Mouse (Mus musculus): ENCODE results near the gene Nudt9. TPM values are rescaled to one million over a fixed set of nuclear protein-coding genes. Genes with fewer than 3 reads are reported as not detected.
"Not testable (repeated sequence)": the region's sequence is repeated elsewhere in the genome, so short reads cannot be mapped to it uniquely, and the experiment has no call there.

The Nudt9 gene
- polyA plus RNA-seq, 1 experiment from 2014 or later, result 65.7 TPM

DNA sequence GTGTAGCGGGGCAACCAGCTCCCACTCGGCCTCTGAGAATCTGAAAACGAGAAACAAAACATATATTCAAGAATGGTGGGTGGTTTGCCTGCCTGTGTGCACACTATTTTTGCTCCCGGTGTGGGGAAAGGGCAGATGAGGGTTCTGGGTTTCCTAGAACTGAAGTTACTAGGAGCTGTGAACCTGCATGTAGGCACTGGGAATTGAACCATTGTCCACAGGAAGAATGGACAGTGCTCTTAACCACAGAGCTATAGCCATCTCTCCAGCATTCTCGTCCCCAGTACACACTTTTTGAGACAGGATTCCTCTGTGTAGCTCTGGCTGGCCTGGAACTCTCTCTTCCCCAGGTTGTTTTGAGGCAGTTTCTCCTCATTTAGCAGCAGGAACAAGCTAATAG is 23.5 kb upstream of the Nudt9 start:
- no peak for DNase-seq (ENCODE audit: low spot score)
- peaks cover 27% of the 10 kb centered on the region for H3K4me1 ChIP-seq
- no peak overlapping the region for H3K27ac ChIP-seq (replicated peaks)
- H3K4me3 ChIP-seq, result peak overlapping the region; percentile 60
- no peaks in the 10 kb centered on the region for H3K36me3 ChIP-seq
- WGBS, result 48% methylated on average over 5 of the region's 5 CpGs
- H3K27me3 ChIP-seq (ENCODE audit: low read depth, poor library complexity, severe bottlenecking), result peaks cover 44% of the 10 kb centered on the region
- no peaks in the 10 kb centered on the region for H3K9me3 ChIP-seq (replicated peaks)

DNA sequence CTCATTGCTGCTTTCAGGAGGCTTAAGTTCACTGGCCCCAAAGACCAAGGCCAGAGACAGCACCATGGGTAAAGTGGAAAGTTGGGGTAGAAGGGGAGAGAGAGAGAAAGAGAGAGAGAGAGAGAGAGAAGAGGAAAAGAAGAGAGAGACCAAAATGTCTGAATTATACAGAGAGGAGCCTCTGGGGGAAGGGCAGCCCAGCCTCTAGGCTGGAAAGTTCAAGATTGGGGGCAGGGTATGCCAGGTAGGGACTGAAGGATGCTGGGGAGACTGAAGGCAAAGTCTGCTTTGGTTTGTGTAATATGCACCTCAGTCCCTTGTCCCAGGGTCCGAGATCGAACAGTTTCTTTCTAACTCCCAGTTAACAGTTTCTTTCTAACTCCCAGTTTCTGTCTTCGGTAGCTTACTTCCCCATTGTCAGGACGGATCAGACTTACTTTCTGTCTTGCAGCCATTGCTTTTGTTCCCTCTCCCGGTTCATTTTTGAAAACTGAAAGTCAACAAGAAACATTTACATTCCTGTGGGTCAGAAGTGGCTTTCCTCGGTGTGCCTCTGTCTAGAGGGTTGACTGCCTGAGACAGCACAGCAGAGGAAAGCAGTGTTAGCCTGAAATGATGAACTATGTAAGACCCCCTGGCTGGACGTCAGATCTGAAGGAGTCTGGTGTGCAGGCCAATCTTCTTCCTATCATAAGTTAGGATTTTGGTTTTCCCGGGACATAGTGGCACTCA is 22.7 kb upstream of the Nudt9 start:
- Histone ChIP-seq H3K4me1 (peaks cover 27% of the 10 kb centered on the region), H3K36me3 (no peaks in the 10 kb centered on the region), H3K9me3 (replicated peaks) (no peaks in the 10 kb centered on the region), H3K4me3 (no peak overlapping the region), H3K27me3 (ENCODE audit: low read depth, poor library complexity, severe bottlenecking) (peaks cover 44% of the 10 kb centered on the region), H3K27ac (replicated peaks) (no peak overlapping the region)
- WGBS, result 80% methylated on average over 8 of the region's 8 CpGs
- no peak for DNase-seq (ENCODE audit: low spot score)

DNA sequence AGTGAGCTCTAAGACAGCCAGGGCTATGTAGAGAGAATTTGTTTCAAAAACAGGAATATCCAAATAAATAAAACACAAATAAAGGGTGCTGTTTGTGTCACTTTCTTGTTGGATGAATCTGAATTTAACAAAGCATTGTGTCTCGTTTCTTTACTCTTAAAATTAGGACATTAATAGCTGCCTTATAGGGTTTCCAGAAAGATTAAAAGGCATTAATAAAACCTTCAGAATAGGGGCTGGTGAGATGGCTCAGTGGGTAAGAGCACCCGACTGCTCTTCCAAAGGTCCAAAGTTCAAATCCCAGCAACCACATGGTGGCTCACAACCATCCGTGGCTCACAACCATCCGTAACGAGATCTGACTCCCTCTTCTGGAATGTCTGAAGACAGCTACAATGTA is 21.9 kb upstream of the Nudt9 start:
- Histone ChIP-seq H3K27me3 (ENCODE audit: low read depth, poor library complexity, severe bottlenecking) (peaks cover 44% of the 10 kb centered on the region), H3K4me1 (peaks cover 26% of the 10 kb centered on the region)
- 82% methylated on average over 5 of the region's 5 CpGs for WGBS
- not testable (repeated sequence) for H3K4me3 ChIP-seq; DNase-seq (ENCODE audit: low spot score); H3K36me3 ChIP-seq; H3K9me3 ChIP-seq (replicated peaks); H3K27ac ChIP-seq (replicated peaks)

DNA sequence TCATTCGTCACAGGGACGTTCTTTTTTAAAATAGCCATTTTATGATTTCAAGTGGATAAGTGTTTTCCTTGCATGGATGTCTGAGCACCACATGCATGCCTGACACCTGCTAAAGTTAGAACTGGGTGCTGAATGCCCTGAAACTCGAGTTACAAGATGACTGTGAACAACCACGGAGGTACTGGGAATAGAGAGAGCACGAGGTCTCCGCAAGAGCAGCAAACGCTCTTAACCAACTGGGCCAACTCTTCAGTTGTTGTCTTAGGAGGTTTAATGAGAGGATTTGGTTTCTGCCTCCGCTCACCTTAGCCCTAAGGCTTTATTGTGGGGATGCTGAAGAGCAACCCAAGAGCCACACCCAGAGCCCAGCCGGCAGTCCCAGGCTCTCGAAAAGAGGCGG is 21.3 kb upstream of the Nudt9 start:
- no peak for DNase-seq (ENCODE audit: low spot score)
- Histone ChIP-seq H3K9me3 (replicated peaks) (no peaks in the 10 kb centered on the region), H3K27ac (replicated peaks) (no peak overlapping the region), H3K36me3 (no peaks in the 10 kb centered on the region), H3K4me3 (no peak overlapping the region), H3K4me1 (peaks cover 24% of the 10 kb centered on the region), H3K27me3 (ENCODE audit: low read depth, poor library complexity, severe bottlenecking) (peaks cover 44% of the 10 kb centered on the region)
- WGBS, result 65% methylated on average over 11 of the region's 11 CpGs

DNA sequence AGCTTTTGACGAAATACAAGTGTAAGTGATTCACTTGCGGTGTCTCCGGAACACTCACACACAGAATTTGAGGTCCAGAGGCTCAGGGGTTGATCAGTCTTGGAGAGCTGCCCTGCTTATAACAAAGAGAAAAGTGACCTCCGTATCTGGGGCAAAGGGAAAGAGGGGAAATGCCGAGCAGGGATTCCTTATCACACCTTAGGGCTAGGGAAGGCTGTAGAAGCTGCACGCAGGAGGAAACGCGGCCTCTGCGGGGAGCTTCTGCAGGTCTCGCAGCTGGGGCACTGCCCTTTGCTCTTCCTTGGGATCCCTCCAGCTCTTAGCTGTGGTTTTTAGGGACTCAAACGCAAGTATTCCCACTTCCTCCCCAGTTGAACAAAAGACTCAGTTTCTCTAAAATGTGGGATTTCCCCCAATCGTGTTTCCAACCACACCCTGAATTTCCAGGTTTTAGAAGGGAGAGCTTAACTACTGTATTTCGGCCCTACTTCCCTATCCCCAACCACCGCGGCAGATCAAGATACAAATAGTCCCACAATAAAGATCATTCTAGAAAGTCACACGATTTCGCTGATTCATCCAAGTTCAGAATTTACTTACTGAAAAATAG is 20.8 kb upstream of the Nudt9 start:
- no peaks in the 10 kb centered on the region for H3K36me3 ChIP-seq
- H3K4me1 ChIP-seq, result peaks cover 24% of the 10 kb centered on the region
- 37% methylated on average over 17 of the region's 17 CpGs for WGBS
- no peak overlapping the region for H3K27ac ChIP-seq (replicated peaks)
- H3K4me3 ChIP-seq, result no peak overlapping the region
- no peaks in the 10 kb centered on the region for H3K9me3 ChIP-seq (replicated peaks)
- no peak for DNase-seq (ENCODE audit: low spot score)
- peaks cover 44% of the 10 kb centered on the region for H3K27me3 ChIP-seq (ENCODE audit: low read depth, poor library complexity, severe bottlenecking)

GRCm38 (mm10) chr5:104032434-104033097 is 13.5 kb upstream of the Nudt9 start:
- Histone ChIP-seq H3K4me3 (no peak overlapping the region), H3K36me3 (no peaks in the 10 kb centered on the region), H3K9me3 (replicated peaks) (no peaks in the 10 kb centered on the region), H3K4me1 (no peaks in the 10 kb centered on the region), H3K27me3 (ENCODE audit: low read depth, poor library complexity, severe bottlenecking) (no peaks in the 10 kb centered on the region), H3K27ac (replicated peaks) (no peak overlapping the region)
- WGBS, result 94% methylated on average over 2 of the region's 2 CpGs
- DNase-seq (ENCODE audit: low spot score), result no peak

GRCm38 (mm10) chr5:104035066-104035465 is 11.0 kb upstream of the Nudt9 start:
- Histone ChIP-seq H3K27ac (replicated peaks) (no peak overlapping the region), H3K9me3 (replicated peaks) (no peaks in the 10 kb centered on the region), H3K36me3 (no peaks in the 10 kb centered on the region), H3K27me3 (ENCODE audit: low read depth, poor library complexity, severe bottlenecking) (no peaks in the 10 kb centered on the region), H3K4me3 (no peak overlapping the region), H3K4me1 (no peaks in the 10 kb centered on the region)
- no peak for DNase-seq (ENCODE audit: low spot score)

GRCm38 (mm10) chr5:104035824-104036223 is 10.3 kb upstream of the Nudt9 start:
- Histone ChIP-seq H3K27me3 (ENCODE audit: low read depth, poor library complexity, severe bottlenecking) (no peaks in the 10 kb centered on the region), H3K36me3 (no peaks in the 10 kb centered on the region), H3K4me3 (no peak overlapping the region), H3K9me3 (replicated peaks) (no peaks in the 10 kb centered on the region), H3K4me1 (no peaks in the 10 kb centered on the region), H3K27ac (replicated peaks) (no peak overlapping the region)
- no peak for DNase-seq (ENCODE audit: low spot score)
- 81% methylated on average over 1 of the region's 1 CpGs for WGBS

DNA sequence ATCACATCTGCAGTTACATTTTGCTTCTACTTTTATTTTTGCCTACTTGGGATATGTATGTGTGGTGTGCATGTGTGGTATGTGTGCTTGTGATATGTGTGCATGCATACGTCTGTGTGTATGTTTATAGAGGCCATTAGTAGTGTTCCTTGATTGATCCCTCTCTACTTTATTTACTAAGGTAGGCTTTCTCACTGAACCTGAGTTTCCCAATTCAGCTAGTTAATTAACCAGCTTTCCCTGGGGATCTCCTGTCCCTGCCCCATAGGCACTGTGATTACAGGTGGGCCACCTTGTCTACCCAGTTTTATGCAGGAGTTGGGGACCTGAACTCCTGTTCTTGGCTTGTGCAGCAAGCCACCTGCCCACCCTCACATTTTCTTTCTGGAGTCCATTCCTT is 9.4 kb upstream of the Nudt9 start:
- WGBS, result 90% methylated on average over 1 of the region's 1 CpGs
- H3K27ac ChIP-seq (replicated peaks), result no peak overlapping the region

GRCm38 (mm10) chr5:104039154-104039932 is 6.8 kb upstream of the Nudt9 start:
- 75% methylated on average over 6 of the region's 6 CpGs for WGBS
- Histone ChIP-seq H3K4me1 (no peaks in the 10 kb centered on the region), H3K27me3 (ENCODE audit: low read depth, poor library complexity, severe bottlenecking) (no peaks in the 10 kb centered on the region), H3K36me3 (no peaks in the 10 kb centered on the region), H3K27ac (replicated peaks) (no peak overlapping the region), H3K9me3 (replicated peaks) (no peaks in the 10 kb centered on the region), H3K4me3 (no peak overlapping the region)
- peak; percentile 29 for DNase-seq (ENCODE audit: low spot score)

More for the DNA sequence above, 9.4 kb upstream of the Nudt9 start:
- Histone ChIP-seq H3K4me1 (no peaks in the 10 kb centered on the region), H3K9me3 (replicated peaks) (no peaks in the 10 kb centered on the region), H3K36me3 (no peaks in the 10 kb centered on the region), H3K4me3 (no peak overlapping the region), H3K27me3 (ENCODE audit: low read depth, poor library complexity, severe bottlenecking) (no peaks in the 10 kb centered on the region)
- no peak for DNase-seq (ENCODE audit: low spot score)

- no peak overlapping the region for H3K27ac ChIP-seq (replicated peaks)
- 95% methylated on average over 2 of the region's 2 CpGs for WGBS
- no peak for DNase-seq (ENCODE audit: low spot score)
Measured at GRCm38 (mm10) chr5:104042906-104043305, 3.2 kb upstream of the Nudt9 start.

GRCm38 (mm10) chr5:104043704-104044103 is 2.4 kb upstream of the Nudt9 start:
- 38% methylated on average over 2 of the region's 2 CpGs for WGBS
- H3K4me3 ChIP-seq, result no peak overlapping the region
- DNase-seq (ENCODE audit: low spot score), result no peak
- H3K4me1 ChIP-seq, result peaks cover 21% of the 10 kb centered on the region
- H3K27ac ChIP-seq (replicated peaks), result no peak overlapping the region
- no peaks in the 10 kb centered on the region for H3K36me3 ChIP-seq
- no peaks in the 10 kb centered on the region for H3K27me3 ChIP-seq (ENCODE audit: low read depth, poor library complexity, severe bottlenecking)
- H3K9me3 ChIP-seq (replicated peaks), result no peaks in the 10 kb centered on the region

More at GRCm38 (mm10) chr5:104042906-104043305, 3.2 kb upstream of the Nudt9 start:
- Histone ChIP-seq H3K4me3 (no peak overlapping the region), H3K9me3 (replicated peaks) (no peaks in the 10 kb centered on the region), H3K4me1 (peaks cover 16% of the 10 kb centered on the region), H3K27me3 (ENCODE audit: low read depth, poor library complexity, severe bottlenecking) (no peaks in the 10 kb centered on the region), H3K36me3 (no peaks in the 10 kb centered on the region)
